Mouse (Mus musculus) midbrain, embryonic 15.5 days (tissue): ENCODE data around the gene Pik3cb. TPM values are rescaled to one million over a fixed set of nuclear protein-coding genes. Genes with fewer than 3 reads are reported as not detected.
A peak's percentile ranks its signal among the peaks of the same experiment; 100 is the strongest.

Experiments
- ATAC-seq: fragments of 200-750 bp; cut with Nextera tagmentation; replicated peaks from 2 replicates; pipeline ENCODE4 v1.8.0; 2017; ENCODE audit warnings: moderate TSS enrichment
- H3K27ac ChIP-seq: fragments of 300-500 bp; sonication (generic); 2 replicates; pipeline ENCODE4 v1.5.1; 2015; ENCODE audit warnings: mild to moderate bottlenecking, inconsistent platforms
- H3K27me3 ChIP-seq: fragments of 300-500 bp; sonication (generic); replicated peaks from 2 replicates; pipeline ENCODE4 v1.6.1; 2015; ENCODE audit warnings: inconsistent platforms
- H3K36me3 ChIP-seq: fragments of 300-500 bp; sonication (generic); replicated peaks from 2 replicates; pipeline ENCODE4 v1.6.1; 2015; ENCODE audit warnings: inconsistent platforms
- H3K4me1 ChIP-seq: fragments of 300-500 bp; sonication (generic); 2 replicates; pipeline ENCODE4 v1.6.1; 2015; ENCODE audit warnings: inconsistent platforms
- H3K4me2 ChIP-seq: fragments of 300-500 bp; sonication (generic); 2 replicates; pipeline ENCODE4 v1.6.1; 2015; ENCODE audit warnings: inconsistent platforms, mild to moderate bottlenecking, moderate library complexity
- H3K4me3 ChIP-seq: fragments of 300-500 bp; sonication (generic); 2 replicates; pipeline ENCODE4 v1.5.1; 2015; ENCODE audit warnings: mild to moderate bottlenecking, inconsistent platforms
- H3K9ac ChIP-seq: fragments of 300-500 bp; sonication (generic); 2 replicates; pipeline ENCODE4 v1.6.1; 2015; ENCODE audit warnings: mild to moderate bottlenecking, inconsistent platforms
- H3K9me3 ChIP-seq: fragments of 300-500 bp; sonication (generic); 2 replicates; pipeline ENCODE4 v1.6.1; 2016; ENCODE audit warnings: inconsistent platforms
- WGBS: fragments of 180-500 bp; shearing (Covaris S2); methylation state at CpG from one replicate; pipeline ENCODE4 v1.1.7; 2015; ENCODE audit warnings: mixed read lengths; 5-methylcytosine and 5-hydroxymethylcytosine counted together
- polyA plus RNA-seq: library from polyadenylated mRNA; unstranded; fragments of >200 nt; fragmentation: Nextera tagmentation; extraction: Ambion mirVana; gene quantifications from 2 replicates; pipeline ENCODE4 v1.2.1, GENCODE M21; 2015

Gene Pik3cb
- polyA plus RNA-seq: 2.3 and 4.4 TPM in 2 replicates

DNA sequence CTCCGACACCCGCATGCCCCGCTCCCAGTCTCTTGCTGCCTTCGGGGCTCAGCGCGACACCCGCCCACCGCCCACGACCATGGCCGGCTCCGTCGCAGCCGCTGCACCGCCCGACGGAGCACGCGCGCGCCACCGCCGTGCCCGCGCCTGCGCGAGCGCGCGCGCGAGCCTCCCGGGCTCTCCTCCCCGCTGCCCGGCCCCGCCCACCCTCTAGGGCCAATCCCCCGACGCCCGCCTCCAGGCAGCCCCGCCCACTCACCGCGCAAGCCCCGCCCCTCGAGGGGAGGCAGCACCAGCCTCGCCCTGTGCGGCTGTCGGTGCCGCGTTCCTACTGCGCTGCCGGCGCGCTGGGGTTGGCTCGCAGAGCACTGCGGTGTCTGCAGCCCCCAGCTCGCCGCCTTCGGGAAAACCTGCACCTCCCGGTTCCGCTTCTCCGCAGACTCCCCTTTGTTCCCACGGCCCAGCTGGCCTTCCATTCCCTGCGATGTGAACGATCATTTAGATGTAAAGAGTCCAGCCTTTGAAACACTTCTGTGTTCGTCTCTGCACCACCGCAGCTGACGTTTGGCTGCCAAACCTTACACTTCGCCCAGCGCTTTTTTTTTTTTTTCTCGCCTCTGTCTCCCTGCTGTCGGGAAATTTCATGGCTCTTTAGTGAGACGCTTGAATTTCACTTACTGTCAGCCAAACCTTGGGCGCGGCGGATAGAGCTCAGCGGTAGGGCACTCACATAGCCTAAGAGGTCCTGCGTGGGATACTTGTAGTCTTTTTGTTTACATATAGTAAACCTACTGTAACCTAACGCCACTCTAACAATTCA, at the start of gene Pik3cb:
Gene Pik3cb (minus strand): TSS at position 559 of the 820 bp plus-strand sequence.
- peak; percentile 97 for ATAC-seq

DNA sequence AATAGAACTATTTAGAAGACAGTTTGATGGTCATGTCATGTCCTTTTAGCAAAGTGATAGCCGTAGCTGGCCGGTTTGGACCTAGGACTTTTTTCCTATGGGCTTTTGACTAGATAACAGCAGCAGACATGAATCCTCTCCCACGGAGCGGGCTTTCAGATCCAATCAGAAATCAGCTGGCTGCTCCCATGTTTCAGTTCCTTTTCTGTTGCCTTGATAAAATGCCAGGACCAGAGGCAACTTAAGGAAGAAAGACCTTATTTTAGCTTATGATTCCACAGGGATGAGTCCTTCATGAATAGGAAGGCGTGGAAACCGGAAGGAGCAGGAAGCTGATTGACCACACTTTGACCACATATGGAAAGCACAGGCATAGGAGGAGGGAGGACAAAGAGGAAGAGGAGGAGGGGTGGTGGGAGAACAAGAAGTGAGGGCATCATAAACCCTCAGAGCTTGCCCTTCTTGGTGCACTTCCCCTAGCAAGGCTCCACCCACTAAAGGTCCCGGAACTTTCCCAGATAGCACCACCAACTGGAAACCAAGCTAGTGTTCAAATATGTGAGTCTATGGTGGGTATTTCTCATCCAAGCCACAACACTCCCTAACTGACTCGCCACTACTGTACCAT, 42.7 kb upstream of the Pik3cb start:
- no peaks in the 10 kb centered on the region for H3K9me3 ChIP-seq
- H3K9ac ChIP-seq: no peak overlapping the region
- H3K4me2 ChIP-seq: no peak overlapping the region
- H3K4me3 ChIP-seq: no peak overlapping the region
- 91% methylated on average over 8 of the region's 8 CpGs for WGBS
- ATAC-seq: no peak
- no peaks in the 10 kb centered on the region for H3K4me1 ChIP-seq
- H3K27me3 ChIP-seq: no peaks in the 10 kb centered on the region
- H3K36me3 ChIP-seq: no peaks in the 10 kb centered on the region
- no peak overlapping the region for H3K27ac ChIP-seq

More for the DNA sequence above, at the start of gene Pik3cb:
- Histone ChIP-seq H3K4me3 (peak within 1 kb of the TSS; percentile 90), H3K9me3 (no peaks in the 10 kb centered on the region), H3K4me1 (peaks cover 20% of the 10 kb centered on the region), H3K36me3 (no peaks in the 10 kb centered on the region), H3K4me2 (peak within 1 kb of the TSS; percentile 60), H3K9ac (peak within 1 kb of the TSS; percentile 89), H3K27me3 (no peaks in the 10 kb centered on the region), H3K27ac (peak within 1 kb of the TSS; percentile 97)
- under 1% methylated on average over 72 of the region's 77 CpGs for WGBS

DNA sequence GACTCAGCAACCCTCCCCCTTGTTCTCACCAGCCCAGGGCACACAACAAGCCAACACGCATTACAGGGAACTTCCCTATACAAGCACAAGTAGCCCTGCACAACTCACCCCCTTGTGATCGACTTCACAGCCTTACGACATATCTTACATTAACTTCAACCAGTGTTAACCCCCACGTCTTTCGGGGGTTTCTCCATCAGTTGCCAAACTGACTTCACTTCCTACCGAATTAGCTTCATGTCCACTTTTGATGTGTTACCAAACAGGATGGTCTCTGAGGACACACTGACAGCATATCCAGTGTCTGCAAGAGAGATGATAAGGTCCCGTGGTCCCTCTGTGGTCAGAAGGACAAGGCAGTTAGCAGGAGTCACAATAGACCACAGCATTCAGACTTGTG, 41.7 kb upstream of the Pik3cb start:
- Histone ChIP-seq H3K4me1 (no peaks in the 10 kb centered on the region), H3K27me3 (no peaks in the 10 kb centered on the region), H3K36me3 (no peaks in the 10 kb centered on the region), H3K9ac (no peak overlapping the region), H3K4me2 (no peak overlapping the region), H3K9me3 (no peaks in the 10 kb centered on the region), H3K4me3 (no peak overlapping the region), H3K27ac (no peak overlapping the region)
- WGBS: 91% methylated on average over 7 of the region's 7 CpGs
- no peak for ATAC-seq

DNA sequence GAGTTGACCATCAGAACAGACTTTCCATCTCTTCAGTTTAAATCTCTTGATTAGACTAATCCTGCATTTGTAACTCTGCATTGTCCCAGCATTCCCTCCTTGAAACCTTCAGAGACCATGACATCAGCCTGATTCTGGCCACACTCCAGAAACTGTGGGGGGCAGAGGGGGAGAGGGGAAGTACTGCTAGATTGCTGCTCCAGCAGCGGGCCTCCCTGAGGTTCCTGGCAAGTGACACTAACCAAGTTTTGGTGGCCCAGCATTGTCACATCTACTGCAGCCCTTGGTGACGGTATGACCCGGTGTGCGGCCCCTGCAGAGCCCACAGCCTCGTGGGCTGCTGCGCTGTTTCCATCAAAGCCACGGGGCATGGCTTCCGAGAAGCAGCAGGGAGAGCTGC, 39.9 kb upstream of the Pik3cb start:
- no peak for ATAC-seq
- no peak overlapping the region for H3K4me2 ChIP-seq
- no peaks in the 10 kb centered on the region for H3K4me1 ChIP-seq
- H3K27me3 ChIP-seq: no peaks in the 10 kb centered on the region
- H3K9ac ChIP-seq: no peak overlapping the region
- no peak overlapping the region for H3K4me3 ChIP-seq
- no peak overlapping the region for H3K27ac ChIP-seq
- H3K36me3 ChIP-seq: no peaks in the 10 kb centered on the region
- WGBS: 52% methylated on average over 8 of the region's 8 CpGs
- no peaks in the 10 kb centered on the region for H3K9me3 ChIP-seq

DNA sequence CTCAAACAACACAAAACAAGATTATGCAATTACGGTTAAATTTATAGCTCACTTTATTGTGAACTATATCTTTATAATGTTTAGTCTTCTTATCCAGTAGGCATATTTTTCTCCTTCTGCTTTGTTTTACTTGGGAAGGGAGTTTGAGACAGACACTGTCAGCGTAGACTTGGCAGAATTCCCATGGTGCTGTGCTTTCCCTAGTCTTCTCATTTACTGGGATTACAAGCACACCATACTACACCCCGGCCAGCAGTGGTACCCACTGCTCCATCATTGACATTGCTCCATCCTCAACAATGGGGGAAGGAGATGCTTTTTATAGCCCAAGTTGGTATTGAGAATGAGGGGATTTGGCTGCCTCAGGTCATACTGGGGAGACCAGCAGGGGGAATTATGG, 38.3 kb upstream of the Pik3cb start:
- H3K4me3 ChIP-seq: no peak overlapping the region
- no peak overlapping the region for H3K9ac ChIP-seq
- H3K27me3 ChIP-seq: no peaks in the 10 kb centered on the region
- H3K36me3 ChIP-seq: no peaks in the 10 kb centered on the region
- H3K9me3 ChIP-seq: no peaks in the 10 kb centered on the region
- ATAC-seq: no peak
- no peaks in the 10 kb centered on the region for H3K4me1 ChIP-seq
- WGBS: 92% methylated on average over 3 of the region's 3 CpGs
- no peak overlapping the region for H3K27ac ChIP-seq
- H3K4me2 ChIP-seq: no peak overlapping the region

DNA sequence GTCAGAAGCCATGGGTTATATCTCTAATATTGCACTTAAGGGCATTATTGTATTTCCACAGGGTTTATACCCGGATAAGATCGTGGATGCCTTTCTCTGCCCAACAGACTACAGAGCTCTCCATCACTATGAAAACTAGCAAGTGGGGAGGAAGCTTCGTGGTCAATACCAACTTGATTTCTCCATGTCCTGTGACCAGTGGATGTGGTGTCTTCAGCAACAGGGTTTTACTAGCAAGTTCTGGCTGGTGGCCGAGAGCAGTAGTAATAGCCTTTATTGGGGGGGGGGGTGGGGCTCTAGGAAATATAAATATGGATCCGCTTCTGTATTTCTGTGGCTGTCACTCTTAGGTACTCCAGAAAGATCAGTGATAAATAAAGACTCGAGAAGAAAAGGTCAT, 35.4 kb upstream of the Pik3cb start:
- no peak for ATAC-seq
- no peaks in the 10 kb centered on the region for H3K27me3 ChIP-seq
- 91% methylated on average over 6 of the region's 6 CpGs for WGBS
- H3K27ac ChIP-seq: no peak overlapping the region
- H3K4me3 ChIP-seq: no peak overlapping the region
- H3K9me3 ChIP-seq: no peaks in the 10 kb centered on the region
- H3K4me1 ChIP-seq: no peaks in the 10 kb centered on the region
- no peak overlapping the region for H3K9ac ChIP-seq
- no peaks in the 10 kb centered on the region for H3K36me3 ChIP-seq
- H3K4me2 ChIP-seq: no peak overlapping the region

DNA sequence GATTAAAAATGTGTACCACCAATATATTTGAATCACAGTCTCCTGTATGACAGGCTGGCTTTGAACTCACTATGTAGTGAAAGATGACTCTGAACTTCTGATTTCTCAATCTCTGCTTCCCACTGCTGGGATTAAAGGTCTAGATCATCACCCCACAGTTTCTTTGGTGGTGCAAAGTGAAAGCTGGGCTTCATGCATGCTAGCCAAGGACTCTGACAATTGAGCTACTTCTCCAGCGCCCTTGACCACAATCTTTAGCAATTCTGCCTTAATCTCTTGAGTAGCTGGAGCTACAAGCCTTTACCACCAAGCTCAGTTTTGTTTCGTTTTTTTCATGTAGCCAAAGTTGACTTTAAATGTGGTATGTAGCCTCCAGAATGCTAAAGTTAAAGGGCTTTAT, 32.4 kb upstream of the Pik3cb start:
- Histone ChIP-seq H3K4me2 (no peak overlapping the region), H3K9me3 (no peaks in the 10 kb centered on the region), H3K27me3 (no peaks in the 10 kb centered on the region), H3K4me1 (no peaks in the 10 kb centered on the region), H3K4me3 (no peak overlapping the region), H3K36me3 (no peaks in the 10 kb centered on the region), H3K9ac (no peak overlapping the region), H3K27ac (no peak overlapping the region)
- WGBS: 82% methylated on average over 2 of the region's 2 CpGs
- no peak for ATAC-seq

DNA sequence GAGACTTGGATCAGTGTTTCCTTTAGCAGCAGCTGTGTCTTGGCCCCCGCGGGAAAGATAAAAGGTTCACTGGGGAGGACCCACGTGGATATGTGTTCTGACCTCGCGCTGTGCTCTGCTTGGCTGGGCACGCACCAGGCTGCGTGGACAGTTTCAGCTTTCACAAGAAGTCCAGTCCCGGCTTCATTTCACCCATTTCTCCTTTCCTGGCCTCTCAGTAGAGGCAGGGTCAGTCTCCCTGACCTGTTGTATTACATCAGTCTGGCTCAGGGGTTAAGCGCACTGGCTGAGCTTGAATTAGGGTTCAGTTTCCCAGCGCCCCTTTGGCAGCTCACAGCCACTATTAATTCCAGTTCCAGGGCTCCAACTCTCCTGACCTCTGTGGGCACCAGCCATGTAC, 30.8 kb upstream of the Pik3cb start:
- Histone ChIP-seq H3K27ac (no peak overlapping the region), H3K27me3 (no peaks in the 10 kb centered on the region), H3K9me3 (no peaks in the 10 kb centered on the region), H3K4me2 (no peak overlapping the region), H3K9ac (no peak overlapping the region), H3K4me3 (no peak overlapping the region), H3K36me3 (no peaks in the 10 kb centered on the region), H3K4me1 (no peaks in the 10 kb centered on the region)
- no peak for ATAC-seq
- 65% methylated on average over 10 of the region's 10 CpGs for WGBS

DNA sequence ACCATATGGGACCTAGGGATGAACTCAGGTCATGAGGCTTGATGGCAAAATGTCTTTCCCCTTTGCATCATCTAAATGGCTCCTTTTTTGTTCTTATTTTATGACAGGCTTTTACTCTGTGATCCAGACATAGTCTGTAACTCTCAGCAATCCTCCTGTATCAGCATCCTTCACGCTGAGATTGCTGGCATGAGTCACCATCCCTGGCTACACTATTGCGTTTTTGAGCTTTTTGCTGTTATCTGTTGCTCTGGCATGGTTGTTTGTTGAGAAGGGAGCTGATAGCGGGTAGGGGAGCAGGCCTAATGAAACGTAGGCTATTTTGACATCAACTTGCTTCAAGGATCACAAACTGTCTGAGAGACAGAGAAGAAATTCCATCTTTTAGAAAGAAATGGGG, 28.6 kb upstream of the Pik3cb start:
- Histone ChIP-seq H3K4me3 (no peak overlapping the region), H3K9me3 (no peaks in the 10 kb centered on the region), H3K9ac (no peak overlapping the region), H3K36me3 (no peaks in the 10 kb centered on the region), H3K4me1 (0 out of 2 replicates have a peak, but pooled peaks cover 2% of the 10 kb centered on the region), H3K27me3 (no peaks in the 10 kb centered on the region), H3K27ac (no peak overlapping the region), H3K4me2 (no peak overlapping the region)
- 78% methylated on average over 4 of the region's 4 CpGs for WGBS
- no peak for ATAC-seq

DNA sequence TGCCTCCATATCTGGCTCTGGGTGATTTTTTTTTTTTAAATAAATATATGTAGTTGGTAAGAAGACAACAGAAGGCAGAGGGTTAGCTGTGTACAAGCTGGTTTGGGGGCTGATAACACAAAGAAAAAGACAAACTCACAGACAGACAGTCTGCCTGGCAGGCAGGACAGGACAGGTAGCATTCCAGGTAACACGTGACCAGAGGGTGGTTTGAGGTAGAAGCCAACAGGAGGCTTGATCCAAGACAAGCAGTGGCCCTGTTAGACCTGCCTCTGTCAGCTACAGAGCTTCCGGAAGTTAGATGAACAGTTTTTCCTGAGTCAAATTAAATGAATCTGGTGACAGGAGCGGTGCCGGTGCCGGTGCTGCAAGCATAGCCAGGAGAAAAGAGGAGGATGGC, 26.5 kb upstream of the Pik3cb start:
- Histone ChIP-seq H3K4me2 (no peak overlapping the region), H3K27me3 (no peaks in the 10 kb centered on the region), H3K27ac (no peak overlapping the region), H3K9ac (no peak overlapping the region), H3K4me3 (no peak overlapping the region), H3K9me3 (no peaks in the 10 kb centered on the region), H3K4me1 (0 out of 2 replicates have a peak, but pooled peaks cover 8% of the 10 kb centered on the region), H3K36me3 (no peaks in the 10 kb centered on the region)
- no peak for ATAC-seq
- 72% methylated on average over 5 of the region's 5 CpGs for WGBS

DNA sequence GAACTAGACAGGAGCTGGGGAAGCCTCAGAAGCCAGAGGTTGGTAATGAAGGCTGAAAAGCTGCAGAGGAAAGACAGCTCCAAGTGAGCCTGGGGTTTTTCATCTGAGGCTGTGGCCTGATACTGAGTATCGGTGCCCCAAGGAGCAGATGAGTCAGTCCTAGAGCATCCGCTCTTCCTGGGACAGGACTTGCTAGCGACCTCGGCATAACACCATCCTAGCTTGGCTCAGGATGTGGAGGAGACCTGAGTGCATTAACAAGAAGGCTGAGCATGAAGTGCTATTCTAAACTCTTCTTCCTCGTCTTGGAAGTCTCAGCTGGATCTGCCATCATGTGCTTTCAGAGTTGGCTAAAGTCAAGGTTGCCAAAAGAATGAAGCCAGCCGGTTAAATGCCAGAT, 25.5 kb upstream of the Pik3cb start:
- H3K4me1 ChIP-seq: 0 out of 2 replicates have a peak, but pooled peaks cover 8% of the 10 kb centered on the region
- H3K36me3 ChIP-seq: no peaks in the 10 kb centered on the region
- no peak overlapping the region for H3K27ac ChIP-seq
- no peaks in the 10 kb centered on the region for H3K27me3 ChIP-seq
- WGBS: 67% methylated on average over 6 of the region's 6 CpGs
- H3K4me3 ChIP-seq: no peak overlapping the region
- H3K4me2 ChIP-seq: no peak overlapping the region
- H3K9ac ChIP-seq: no peak overlapping the region
- ATAC-seq: no peak
- H3K9me3 ChIP-seq: no peaks in the 10 kb centered on the region

DNA sequence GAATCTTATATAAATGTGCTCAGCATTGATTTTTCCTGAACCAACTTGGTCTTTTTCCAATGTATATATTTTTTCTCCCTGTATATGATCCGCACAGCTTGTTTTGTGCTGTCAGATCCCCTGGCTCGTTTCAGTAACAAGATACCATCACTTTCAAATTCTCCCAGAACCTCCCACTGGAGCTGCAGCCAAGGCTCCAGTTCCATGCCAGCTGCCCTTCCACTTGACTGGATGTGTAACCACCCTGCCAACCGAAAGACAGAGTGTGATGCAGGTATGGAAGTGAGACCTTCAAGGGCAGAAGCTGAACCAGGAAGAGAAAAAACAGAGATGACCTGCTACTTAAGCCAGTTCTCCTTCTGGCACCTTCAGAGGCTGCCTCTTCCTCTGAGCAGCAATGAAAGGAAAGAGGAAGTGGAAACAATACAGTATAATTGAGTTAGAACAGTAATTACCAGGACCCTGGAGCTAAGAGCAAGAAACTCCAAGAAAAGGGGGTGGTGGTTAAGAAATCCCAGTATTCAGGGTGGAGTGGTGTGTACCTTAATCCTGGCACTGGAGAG, 24.3 kb upstream of the Pik3cb start:
- Histone ChIP-seq H3K4me2 (no peak overlapping the region), H3K9ac (no peak overlapping the region), H3K27me3 (no peaks in the 10 kb centered on the region), H3K9me3 (no peaks in the 10 kb centered on the region), H3K4me1 (0 out of 2 replicates have a peak, but pooled peaks cover 8% of the 10 kb centered on the region), H3K4me3 (no peak overlapping the region), H3K27ac (no peak overlapping the region), H3K36me3 (no peaks in the 10 kb centered on the region)
- 72% methylated on average over 3 of the region's 3 CpGs for WGBS
- no peak for ATAC-seq
